Mouse (Mus musculus): ENCODE measurements at regions not wholly inside any gene's neighbourhood (a gene's known extent, or its start where the extent isn't known, plus 50 kb on each side); places are given as distances from the start of the nearest gene placed in this dataset.

- DNase-seq (ENCODE audit: low read depth, low spot score): no peak
- Histone ChIP-seq H3K36me3 (ENCODE audit: control insufficient read depth in 1 of 2, insufficient read depth in 2 of 2, low read length in 2 of 2) (no peaks in the 10 kb centered on the region), H3K9ac (ENCODE audit: control insufficient read depth, low read depth, low read length, poor library complexity, severe bottlenecking) (no peak overlapping the region), H3K9me3 (replicated peaks; ENCODE audit: insufficient read depth, low read length) (no peaks in the 10 kb centered on the region), H3K27ac (ENCODE audit: control insufficient read depth, low read depth, low read length) (no peak overlapping the region), H3K27me3 (ENCODE audit: control insufficient read depth in 1 of 2, insufficient read depth in 2 of 2, low read length in 2 of 2) (no peaks in the 10 kb centered on the region), H3K4me3 (ENCODE audit: control insufficient read depth in 1 of 2, insufficient read depth in 1 of 2, low read depth in 2 of 2, low read length in 2 of 2) (no peak overlapping the region), H3K79me2 (ENCODE audit: control insufficient read depth, insufficient read depth, low read length, poor library complexity) (no peaks in the 10 kb centered on the region), H3K4me1 (ENCODE audit: control insufficient read depth in 1 of 2, insufficient read depth in 2 of 2, low read length in 2 of 2) (no peaks in the 10 kb centered on the region)
- TF ChIP-seq RCOR1 (IDR thresholded peaks at IDR 0.05; ENCODE audit: low read depth, low read length) (no peak), NRF1 (IDR thresholded peaks at IDR 0.05; ENCODE audit: insufficient read depth, low read depth, low read length, poor library complexity, severe bottlenecking) (no peak), POLR2A (IDR thresholded peaks at IDR 0.05; ENCODE audit: control insufficient read depth in 1 of 2, insufficient read depth in 1 of 2, low read depth in 1 of 2, low read length in 2 of 2, poor library complexity in 1 of 2) (no peak), MYB (IDR thresholded peaks at IDR 0.05; ENCODE audit: low read depth, low read length) (no peak), E2F4 (IDR thresholded peaks at IDR 0.05; ENCODE audit: borderline replicate concordance, low read depth, low read length) (no peak), KAT2A (conservative IDR thresholded peaks at IDR 0.05; ENCODE audit: low read depth, low read length) (no peak), EP300 (IDR thresholded peaks at IDR 0.05; ENCODE audit: low read depth in 1 of 2, low read length in 2 of 2) (no peak), TCF12 (IDR thresholded peaks at IDR 0.05; ENCODE audit: low read depth, low read length) (no peak)
Observed at GRCm38 (mm10) chr4:26629710-26630109, 283.0 kb upstream of the Manea start.

- Histone ChIP-seq H3K79me2 (ENCODE audit: control insufficient read depth, insufficient read depth, low read length, poor library complexity) (no peaks in the 10 kb centered on the region), H3K9ac (ENCODE audit: control insufficient read depth, low read depth, low read length, poor library complexity, severe bottlenecking) (no peak overlapping the region), H3K36me3 (ENCODE audit: control insufficient read depth in 1 of 2, insufficient read depth in 2 of 2, low read length in 2 of 2) (no peaks in the 10 kb centered on the region), H3K4me3 (ENCODE audit: control insufficient read depth in 1 of 2, insufficient read depth in 1 of 2, low read depth in 2 of 2, low read length in 2 of 2) (no peak overlapping the region), H3K27ac (ENCODE audit: control insufficient read depth, low read depth, low read length) (no peak overlapping the region), H3K9me3 (replicated peaks; ENCODE audit: insufficient read depth, low read length) (no peaks in the 10 kb centered on the region), H3K27me3 (ENCODE audit: control insufficient read depth in 1 of 2, insufficient read depth in 2 of 2, low read length in 2 of 2) (no peaks in the 10 kb centered on the region), H3K4me1 (ENCODE audit: control insufficient read depth in 1 of 2, insufficient read depth in 2 of 2, low read length in 2 of 2) (no peaks in the 10 kb centered on the region)
- no peak for TF ChIP-seq CTCF (IDR thresholded peaks at IDR 0.05 in 2 of 3, conservative IDR thresholded peaks at IDR 0.05 in 1 of 3; ENCODE audit: control insufficient read depth in 1 of 3, insufficient read depth in 1 of 3, low read depth in 2 of 3, low read length in 3 of 3, poor library complexity in 1 of 3, severe bottlenecking in 1 of 3)
- no peak for TF ChIP-seq BHLHE40 (IDR thresholded peaks at IDR 0.05; ENCODE audit: borderline replicate concordance, low read depth, low read length)
- TF ChIP-seq ZMIZ1 (IDR thresholded peaks at IDR 0.05; ENCODE audit: low read depth, low read length): no peak
- no peak for TF ChIP-seq TBP (IDR thresholded peaks at IDR 0.05; ENCODE audit: low read depth, low read length)
- no peak for DNase-seq (ENCODE audit: low read depth, low spot score)
Observed at GRCm38 (mm10) chr4:26627744-26628143, 281.1 kb upstream of the Manea start.

DNA sequence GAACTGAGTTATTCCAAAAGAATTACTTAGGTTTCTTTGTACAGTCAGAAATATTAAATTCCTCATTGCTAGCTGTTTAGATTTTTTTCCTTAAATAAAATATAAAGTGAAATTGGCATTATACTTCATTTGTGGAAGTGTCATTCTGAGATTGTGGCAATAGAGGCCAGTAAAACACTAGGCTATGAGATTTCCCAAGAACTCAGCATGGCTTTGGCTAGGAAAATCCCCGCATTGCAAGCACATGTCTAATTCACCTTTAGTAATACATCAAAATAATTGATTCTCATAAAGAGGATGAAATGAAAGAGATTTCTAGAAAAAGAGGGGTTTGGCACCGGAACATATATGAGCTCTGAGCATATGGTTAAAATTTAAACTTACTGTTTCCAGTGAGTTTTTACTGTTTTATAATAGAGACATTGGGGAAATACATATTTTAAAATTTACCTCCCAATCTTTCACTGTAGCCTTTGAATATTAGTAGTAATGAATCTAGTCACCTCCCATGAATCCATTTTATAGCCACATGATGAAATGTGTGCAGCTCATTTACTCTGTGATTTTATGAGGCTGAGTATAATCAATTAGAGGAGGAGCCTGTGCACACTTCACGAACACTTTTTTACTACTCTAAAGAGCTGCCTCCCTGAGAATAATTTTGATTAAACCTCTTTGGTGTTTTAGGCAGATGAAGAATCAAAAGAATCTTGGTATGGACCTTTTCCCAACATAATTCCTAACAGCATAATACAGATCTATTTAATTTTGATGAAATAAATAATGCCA, 242.6 kb upstream of the Manea start:
- DNase-seq (ENCODE audit: low read depth, low spot score): no peak
- Histone ChIP-seq H3K9ac (ENCODE audit: control insufficient read depth, low read depth, low read length, poor library complexity, severe bottlenecking) (no peak overlapping the region), H3K27me3 (ENCODE audit: control insufficient read depth in 1 of 2, insufficient read depth in 2 of 2, low read length in 2 of 2) (no peaks in the 10 kb centered on the region), H3K4me3 (ENCODE audit: control insufficient read depth in 1 of 2, insufficient read depth in 1 of 2, low read depth in 2 of 2, low read length in 2 of 2) (no peak overlapping the region), H3K9me3 (replicated peaks; ENCODE audit: insufficient read depth, low read length) (no peaks in the 10 kb centered on the region), H3K79me2 (ENCODE audit: control insufficient read depth, insufficient read depth, low read length, poor library complexity) (no peaks in the 10 kb centered on the region), H3K4me1 (ENCODE audit: control insufficient read depth in 1 of 2, insufficient read depth in 2 of 2, low read length in 2 of 2) (no peaks in the 10 kb centered on the region), H3K27ac (ENCODE audit: control insufficient read depth, low read depth, low read length) (no peak overlapping the region), H3K36me3 (ENCODE audit: control insufficient read depth in 1 of 2, insufficient read depth in 2 of 2, low read length in 2 of 2) (no peaks in the 10 kb centered on the region)
- no peak for TF ChIP-seq ZNF384 (IDR thresholded peaks at IDR 0.05; ENCODE audit: low read depth, low read length)
- no peak for TF ChIP-seq MYB (IDR thresholded peaks at IDR 0.05; ENCODE audit: low read depth, low read length)
- no peak for TF ChIP-seq CHD2 (IDR thresholded peaks at IDR 0.05; ENCODE audit: low read length)
- no peak for TF ChIP-seq ZKSCAN1 (IDR thresholded peaks at IDR 0.05; ENCODE audit: low read depth, low read length)
- no peak for TF ChIP-seq JUND (IDR thresholded peaks at IDR 0.05; ENCODE audit: low read depth, low read length)
- no peak for TF ChIP-seq CHD1 (IDR thresholded peaks at IDR 0.05; ENCODE audit: low read depth, low read length)
- no peak for TF ChIP-seq POLR2A (IDR thresholded peaks at IDR 0.05; ENCODE audit: control insufficient read depth in 1 of 2, insufficient read depth in 1 of 2, low read depth in 1 of 2, low read length in 2 of 2, poor library complexity in 1 of 2)
- no peak for TF ChIP-seq GABPA (IDR thresholded peaks at IDR 0.05; ENCODE audit: low read depth, low read length)
- no peak for TF ChIP-seq MAFK (IDR thresholded peaks at IDR 0.05; ENCODE audit: borderline replicate concordance, low read depth, low read length)
- no peak for TF ChIP-seq NRF1 (IDR thresholded peaks at IDR 0.05; ENCODE audit: insufficient read depth, low read depth, low read length, poor library complexity, severe bottlenecking)
- no peak for TF ChIP-seq E2F4 (IDR thresholded peaks at IDR 0.05; ENCODE audit: borderline replicate concordance, low read depth, low read length)
- no peak for TF ChIP-seq SIN3A (IDR thresholded peaks at IDR 0.05; ENCODE audit: low read length)
- no peak for TF ChIP-seq SMC3 (IDR thresholded peaks at IDR 0.05; ENCODE audit: low read depth, low read length)
- TF ChIP-seq USF1 (IDR thresholded peaks at IDR 0.05; ENCODE audit: low read depth, low read length): no peak
- no peak for TF ChIP-seq RAD21 (IDR thresholded peaks at IDR 0.05; ENCODE audit: low read depth, low read length)
- TF ChIP-seq MEF2A (IDR thresholded peaks at IDR 0.05; ENCODE audit: extremely low read depth, insufficient replicate concordance, low read depth, low read length, poor library complexity, severe bottlenecking): no peak
- no peak for TF ChIP-seq EP300 (IDR thresholded peaks at IDR 0.05; ENCODE audit: low read depth in 1 of 2, low read length in 2 of 2)
- TF ChIP-seq TBP (IDR thresholded peaks at IDR 0.05; ENCODE audit: low read depth, low read length): no peak
